Mouse (Mus musculus): ENCODE data around the gene Nkain1. TPM values are rescaled to one million over a fixed set of nuclear protein-coding genes. Genes with fewer than 3 reads are reported as not detected.

The Nkain1 gene
- polyA plus RNA-seq (2016; fragmentation: Nextera tagmentation; extraction: Ambion mirVana): 4.5 and 6.2 TPM in 2 replicates

GRCm38 (mm10) chr4:130574048-130574413 lies at the start of gene Nkain1:
Gene Nkain1 (minus strand): TSS chr4:130574173.
- peak within 1 kb of the TSS; percentile 96 for H3K27ac ChIP-seq (replicated peaks)
- H3K36me3 ChIP-seq (replicated peaks): 0 out of 2 replicates have a peak, but pooled peaks cover 3% of the 10 kb centered on the region
- WGBS: under 1% methylated on average over 41 of the region's 41 CpGs
- H3K27me3 ChIP-seq (replicated peaks; ENCODE audit: low read depth, poor library complexity, severe bottlenecking): peaks cover 11% of the 10 kb centered on the region
- peak; percentile 86 for DNase-seq (ENCODE audit: low spot score)
- H3K4me1 ChIP-seq: peaks cover 51% of the 10 kb centered on the region
- no peaks in the 10 kb centered on the region for H3K9me3 ChIP-seq
- peak within 1 kb of the TSS; percentile 95 for H3K4me3 ChIP-seq

GRCm38 (mm10) chr4:130578734-130579274 lies 4.8 kb upstream of the Nkain1 start:
- H3K9me3 ChIP-seq: no peaks in the 10 kb centered on the region
- peaks cover 11% of the 10 kb centered on the region for H3K27me3 ChIP-seq (replicated peaks; ENCODE audit: low read depth, poor library complexity, severe bottlenecking)
- no peak overlapping the region for H3K4me3 ChIP-seq
- no peaks in the 10 kb centered on the region for H3K36me3 ChIP-seq (replicated peaks)
- no peak for DNase-seq (ENCODE audit: low spot score)
- WGBS: 69% methylated on average over 9 of the region's 9 CpGs
- H3K4me1 ChIP-seq: peaks cover 20% of the 10 kb centered on the region; the same call in 1 of the 2 replicates
- H3K27ac ChIP-seq (replicated peaks): no peak overlapping the region

- Histone ChIP-seq H3K9me3 (no peaks in the 10 kb centered on the region), H3K27ac (replicated peaks) (no peak overlapping the region), H3K4me3 (no peak overlapping the region), H3K4me1 (peaks cover 33% of the 10 kb centered on the region), H3K27me3 (replicated peaks; ENCODE audit: low read depth, poor library complexity, severe bottlenecking) (peaks cover 11% of the 10 kb centered on the region), H3K36me3 (replicated peaks) (no peaks in the 10 kb centered on the region)
- WGBS: 68% methylated on average over 6 of the region's 6 CpGs
- DNase-seq (ENCODE audit: low spot score): no peak
Observed at GRCm38 (mm10) chr4:130577081-130577480, 3.1 kb upstream of the Nkain1 start.

- WGBS: 58% methylated on average over 13 of the region's 13 CpGs
- no peak for DNase-seq (ENCODE audit: low spot score)
- Histone ChIP-seq H3K4me3 (no peak overlapping the region), H3K27me3 (replicated peaks; ENCODE audit: low read depth, poor library complexity, severe bottlenecking) (peaks cover 11% of the 10 kb centered on the region), H3K4me1 (peaks cover 39% of the 10 kb centered on the region), H3K9me3 (no peaks in the 10 kb centered on the region), H3K27ac (replicated peaks) (no peak overlapping the region), H3K36me3 (replicated peaks) (no peaks in the 10 kb centered on the region)
Observed at GRCm38 (mm10) chr4:130576247-130576931, 2.4 kb upstream of the Nkain1 start.

GRCm38 (mm10) chr4:130575533-130575932 lies 1.6 kb upstream of the Nkain1 start:
- H3K36me3 ChIP-seq (replicated peaks): no peaks in the 10 kb centered on the region
- peaks cover 46% of the 10 kb centered on the region for H3K4me1 ChIP-seq
- H3K9me3 ChIP-seq: no peaks in the 10 kb centered on the region
- no peak overlapping the region for H3K27ac ChIP-seq (replicated peaks)
- H3K27me3 ChIP-seq (replicated peaks; ENCODE audit: low read depth, poor library complexity, severe bottlenecking): peaks cover 11% of the 10 kb centered on the region
- DNase-seq (ENCODE audit: low spot score): no peak
- 79% methylated on average over 3 of the region's 3 CpGs for WGBS
- H3K4me3 ChIP-seq: no peak overlapping the region

GRCm38 (mm10) chr4:130574861-130575460 lies 988 bp upstream of the Nkain1 start:
- Histone ChIP-seq H3K9me3 (no peaks in the 10 kb centered on the region), H3K27me3 (replicated peaks; ENCODE audit: low read depth, poor library complexity, severe bottlenecking) (peaks cover 11% of the 10 kb centered on the region), H3K4me1 (peaks cover 50% of the 10 kb centered on the region), H3K4me3 (no peak overlapping the region), H3K27ac (replicated peaks) (no peak overlapping the region), H3K36me3 (replicated peaks) (0 out of 2 replicates have a peak, but pooled peaks cover 2% of the 10 kb centered on the region)
- WGBS: 83% methylated on average over 7 of the region's 7 CpGs
- no peak for DNase-seq (ENCODE audit: low spot score)

- H3K36me3 ChIP-seq (replicated peaks): peaks cover 3% of the 10 kb centered on the region; the same call in 1 of the 2 replicates
- peaks cover 46% of the 10 kb centered on the region for H3K4me1 ChIP-seq
- peak overlapping the region; percentile 96 for H3K27ac ChIP-seq (replicated peaks)
- no peaks in the 10 kb centered on the region for H3K9me3 ChIP-seq
- H3K27me3 ChIP-seq (replicated peaks; ENCODE audit: low read depth, poor library complexity, severe bottlenecking): peaks cover 11% of the 10 kb centered on the region
- WGBS: 3% methylated on average over 76 of the region's 76 CpGs
- DNase-seq (ENCODE audit: low spot score): peak; percentile 69
- H3K4me3 ChIP-seq: peak overlapping the region; percentile 95
Observed at GRCm38 (mm10) chr4:130573351-130574047, 474 bp downstream of the Nkain1 start.

GRCm38 (mm10) chr4:130573012-130573350 lies 992 bp downstream of the Nkain1 start:
- H3K4me1 ChIP-seq: peaks cover 49% of the 10 kb centered on the region
- under 1% methylated on average over 6 of the region's 6 CpGs for WGBS
- DNase-seq (ENCODE audit: low spot score): peak; percentile 42

GRCm38 (mm10) chr4:130572545-130572944 lies 1.4 kb downstream of the Nkain1 start:
- Histone ChIP-seq H3K27ac (replicated peaks) (peak overlapping the region; percentile 96; the same call in 1 of the 2 replicates), H3K36me3 (replicated peaks) (peaks cover 3% of the 10 kb centered on the region; the same call in 1 of the 2 replicates), H3K27me3 (replicated peaks; ENCODE audit: low read depth, poor library complexity, severe bottlenecking) (peaks cover 11% of the 10 kb centered on the region), H3K9me3 (no peaks in the 10 kb centered on the region), H3K4me1 (peaks cover 52% of the 10 kb centered on the region), H3K4me3 (peak overlapping the region; percentile 95)
- DNase-seq (ENCODE audit: low spot score): no peak
- 39% methylated on average over 10 of the region's 10 CpGs for WGBS

More at GRCm38 (mm10) chr4:130573012-130573350, 992 bp downstream of the Nkain1 start:
- Histone ChIP-seq H3K4me3 (peak overlapping the region; percentile 95), H3K27ac (replicated peaks) (peak overlapping the region; percentile 96), H3K27me3 (replicated peaks; ENCODE audit: low read depth, poor library complexity, severe bottlenecking) (peaks cover 11% of the 10 kb centered on the region), H3K36me3 (replicated peaks) (peaks cover 3% of the 10 kb centered on the region; the same call in 1 of the 2 replicates), H3K9me3 (no peaks in the 10 kb centered on the region)

GRCm38 (mm10) chr4:130570941-130571720 lies 2.8 kb downstream of the Nkain1 start:
- Histone ChIP-seq H3K4me3 (peak overlapping the region; percentile 1; the same call in 1 of the 2 replicates), H3K36me3 (replicated peaks) (peaks cover 17% of the 10 kb centered on the region), H3K9me3 (no peaks in the 10 kb centered on the region), H3K4me1 (peaks cover 45% of the 10 kb centered on the region), H3K27ac (replicated peaks) (peak overlapping the region; percentile 2), H3K27me3 (replicated peaks; ENCODE audit: low read depth, poor library complexity, severe bottlenecking) (peaks cover 11% of the 10 kb centered on the region)
- 53% methylated on average over 10 of the region's 10 CpGs for WGBS
- DNase-seq (ENCODE audit: low spot score): no peak

GRCm38 (mm10) chr4:130568043-130568978 lies 5.7 kb downstream of the Nkain1 start:
- H3K4me1 ChIP-seq: peaks cover 57% of the 10 kb centered on the region
- no peak overlapping the region for H3K4me3 ChIP-seq
- peaks cover 23% of the 10 kb centered on the region for H3K36me3 ChIP-seq (replicated peaks)
- 85% methylated on average over 23 of the region's 23 CpGs for WGBS
- no peaks in the 10 kb centered on the region for H3K9me3 ChIP-seq
- DNase-seq (ENCODE audit: low spot score): no peak
- no peaks in the 10 kb centered on the region for H3K27me3 ChIP-seq (replicated peaks; ENCODE audit: low read depth, poor library complexity, severe bottlenecking)
- no peak overlapping the region for H3K27ac ChIP-seq (replicated peaks)
